Mouse (Mus musculus) stomach, postnatal 0 days (tissue): ENCODE measurements around the gene Ehd2.

Experiments
- CTCF ChIP-seq: IDR thresholded peaks from 2 replicates; pipeline ENCODE4 v1.5.1; 2016; ENCODE audit warnings: antibody characterized with exemption, low read depth, mild to moderate bottlenecking, moderate library complexity
- EP300 ChIP-seq: optimal IDR thresholded peaks from 2 replicates; pipeline ENCODE3; 2016; ENCODE audit warnings: antibody characterized with exemption

- TF ChIP-seq CTCF (no peak), EP300 (no peak)
Measured at GRCm38 (mm10) chr7:15972247-15972646, 4.9 kb upstream of the Ehd2 start.
